Mouse (Mus musculus) heart, embryonic 15.5 days (tissue): ENCODE measurements at regions not wholly inside any gene's neighbourhood (a gene's known extent, or its start where the extent isn't known, plus 50 kb on each side); places are given as distances from the start of the nearest gene placed in this dataset.
A peak's percentile ranks its signal among the peaks of the same experiment; 100 is the strongest.

ENCODE experiments used
- ATAC-seq: fragments of 200-750 bp; cut with Nextera tagmentation; replicated peaks from 2 replicates; pipeline ENCODE4 v1.8.0; 2017; ENCODE audit warnings: low read depth, moderate TSS enrichment; ENCODE audit not compliant: insufficient number of reproducible peaks, insufficient read depth, low FRiP score
- H3K27ac ChIP-seq: fragments of 300-500 bp; sonication (generic); 2 replicates; pipeline ENCODE4 v1.5.1; 2015; ENCODE audit warnings: mild to moderate bottlenecking, inconsistent platforms
- H3K27me3 ChIP-seq: fragments of 300-500 bp; sonication (generic); 2 replicates; pipeline ENCODE4 v1.6.1; 2015; ENCODE audit warnings: inconsistent platforms
- H3K36me3 ChIP-seq: fragments of 300-500 bp; sonication (generic); 2 replicates; pipeline ENCODE4 v1.6.1; 2015; ENCODE audit warnings: mild to moderate bottlenecking, inconsistent platforms
- H3K4me1 ChIP-seq: fragments of 300-500 bp; sonication (generic); replicated peaks from 2 replicates; pipeline ENCODE4 v1.6.1; 2015; ENCODE audit warnings: inconsistent platforms
- H3K4me2 ChIP-seq: fragments of 300-500 bp; sonication (generic); 2 replicates; pipeline ENCODE4 v1.6.1; 2015; ENCODE audit warnings: inconsistent platforms, mild to moderate bottlenecking, moderate library complexity
- H3K4me3 ChIP-seq: fragments of 300-500 bp; sonication (generic); 2 replicates; pipeline ENCODE4 v1.5.1; 2015; ENCODE audit warnings: mild to moderate bottlenecking, inconsistent platforms
- H3K9ac ChIP-seq: fragments of 300-500 bp; sonication (generic); 2 replicates; pipeline ENCODE4 v1.6.1; 2015; ENCODE audit warnings: mild to moderate bottlenecking, inconsistent platforms
- H3K9me3 ChIP-seq: fragments of 300-500 bp; sonication (generic); replicated peaks from 2 replicates; pipeline ENCODE4 v1.6.1; 2016; ENCODE audit warnings: inconsistent platforms
- WGBS: fragments of 180-500 bp; shearing (Covaris S2); methylation state at CpG from one replicate; pipeline ENCODE4 v1.1.7; 2015; ENCODE audit warnings: mixed read lengths; 5-methylcytosine and 5-hydroxymethylcytosine counted together

GRCm38 (mm10) chr13:40652916-40653315, 85.3 kb downstream of the Tfap2a start:
- no peaks in the 10 kb centered on the region for H3K27me3 ChIP-seq
- no peak overlapping the region for H3K9ac ChIP-seq

DNA sequence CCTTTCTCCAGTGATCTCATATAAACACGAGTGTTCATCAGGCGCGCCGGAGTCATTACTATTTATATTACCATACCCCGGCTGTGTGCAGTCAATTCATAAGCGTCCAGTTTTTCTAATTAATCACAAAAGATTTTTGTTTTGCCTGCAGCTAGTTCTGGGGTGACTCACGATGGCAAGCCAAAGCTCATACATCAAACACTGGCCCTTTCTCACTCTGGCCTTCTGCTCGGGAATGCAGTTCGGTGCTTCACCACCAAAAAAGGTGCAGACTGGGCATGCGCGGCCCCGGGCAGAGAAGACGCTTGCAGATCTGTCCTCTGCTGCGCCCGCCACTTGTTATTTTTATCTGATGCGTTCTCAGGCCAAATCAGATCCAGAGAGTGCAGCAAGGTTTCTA, 87.1 kb downstream of the Tfap2a start:
- no peak overlapping the region; the same call in 1 of the 2 replicates for H3K9ac ChIP-seq
- 44% methylated on average over 16 of the region's 16 CpGs for WGBS
- H3K36me3 ChIP-seq: no peaks in the 10 kb centered on the region
- H3K27me3 ChIP-seq: no peaks in the 10 kb centered on the region
- H3K9me3 ChIP-seq: no peaks in the 10 kb centered on the region
- H3K4me3 ChIP-seq: 0 out of 2 replicates have a peak overlapping the region, but pooled peaks have one; percentile 17
- H3K4me2 ChIP-seq: peak overlapping the region; percentile 54
- H3K27ac ChIP-seq: no peak overlapping the region
- ATAC-seq: no peak; the same call in 1 of the 2 replicates
- 0 out of 2 replicates have a peak, but pooled peaks cover 4% of the 10 kb centered on the region for H3K4me1 ChIP-seq

More at GRCm38 (mm10) chr13:40652916-40653315, 85.3 kb downstream of the Tfap2a start:
- Histone ChIP-seq H3K4me2 (no peak overlapping the region), H3K4me3 (no peak overlapping the region), H3K27ac (no peak overlapping the region), H3K9me3 (no peaks in the 10 kb centered on the region), H3K36me3 (no peaks in the 10 kb centered on the region), H3K4me1 (0 out of 2 replicates have a peak, but pooled peaks cover 4% of the 10 kb centered on the region)
- WGBS: 75% methylated on average over 3 of the region's 3 CpGs
- ATAC-seq: no peak

DNA sequence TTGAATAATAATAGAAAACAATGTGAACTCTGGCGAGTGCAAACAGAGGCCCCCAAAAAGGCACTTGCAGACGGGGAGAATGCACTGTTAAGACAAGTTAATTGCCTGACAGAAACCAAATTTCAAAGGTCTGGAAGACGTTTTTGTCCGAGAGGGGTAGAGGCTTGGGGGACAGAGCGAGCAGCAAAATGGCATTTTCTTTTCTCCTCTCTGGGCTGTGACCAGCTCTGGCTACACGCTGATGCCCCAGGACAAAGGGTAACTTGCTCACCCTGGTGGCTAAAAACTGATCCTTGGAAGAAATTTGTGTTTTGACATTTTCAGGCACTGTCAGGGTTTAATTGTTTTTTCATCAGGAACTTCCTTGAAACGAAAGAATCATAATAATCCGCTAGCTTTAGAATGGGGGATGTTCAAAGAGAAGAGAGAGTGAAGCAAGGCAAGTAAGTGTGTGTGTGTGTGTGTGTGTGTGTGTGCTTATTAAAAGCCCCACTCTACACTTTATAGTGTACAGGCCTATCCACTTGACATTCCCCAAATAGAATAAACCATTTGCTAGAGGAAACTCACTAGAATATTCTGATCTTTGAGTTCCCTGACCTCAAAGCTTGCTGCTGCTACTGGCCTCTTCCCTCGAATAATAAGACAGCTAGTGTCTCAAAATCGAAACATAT, 88.0 kb downstream of the Tfap2a start:
- Histone ChIP-seq H3K4me3 (no peak overlapping the region), H3K27ac (no peak overlapping the region), H3K36me3 (no peaks in the 10 kb centered on the region), H3K27me3 (no peaks in the 10 kb centered on the region), H3K4me2 (no peak overlapping the region), H3K9me3 (no peaks in the 10 kb centered on the region), H3K9ac (no peak overlapping the region), H3K4me1 (0 out of 2 replicates have a peak, but pooled peaks cover 4% of the 10 kb centered on the region)
- 47% methylated on average over 10 of the region's 10 CpGs for WGBS
- no peak for ATAC-seq

GRCm38 (mm10) chr13:40649096-40650035, 88.8 kb downstream of the Tfap2a start:
- Histone ChIP-seq H3K9me3 (no peaks in the 10 kb centered on the region), H3K4me3 (no peak overlapping the region), H3K4me1 (0 out of 2 replicates have a peak, but pooled peaks cover 4% of the 10 kb centered on the region), H3K9ac (no peak overlapping the region), H3K36me3 (no peaks in the 10 kb centered on the region), H3K27me3 (no peaks in the 10 kb centered on the region), H3K27ac (no peak overlapping the region), H3K4me2 (no peak overlapping the region)
- WGBS: 50% methylated on average over 10 of the region's 10 CpGs
- no peak for ATAC-seq

- Histone ChIP-seq H3K4me1 (0 out of 2 replicates have a peak, but pooled peaks cover 2% of the 10 kb centered on the region), H3K9ac (no peak overlapping the region), H3K4me3 (no peak overlapping the region), H3K4me2 (no peak overlapping the region), H3K36me3 (no peaks in the 10 kb centered on the region), H3K27ac (no peak overlapping the region), H3K9me3 (no peaks in the 10 kb centered on the region), H3K27me3 (no peaks in the 10 kb centered on the region)
- no peak for ATAC-seq
- WGBS: 90% methylated on average over 10 of the region's 10 CpGs
Measured at GRCm38 (mm10) chr13:40646131-40646530, 92.0 kb downstream of the Tfap2a start.

DNA sequence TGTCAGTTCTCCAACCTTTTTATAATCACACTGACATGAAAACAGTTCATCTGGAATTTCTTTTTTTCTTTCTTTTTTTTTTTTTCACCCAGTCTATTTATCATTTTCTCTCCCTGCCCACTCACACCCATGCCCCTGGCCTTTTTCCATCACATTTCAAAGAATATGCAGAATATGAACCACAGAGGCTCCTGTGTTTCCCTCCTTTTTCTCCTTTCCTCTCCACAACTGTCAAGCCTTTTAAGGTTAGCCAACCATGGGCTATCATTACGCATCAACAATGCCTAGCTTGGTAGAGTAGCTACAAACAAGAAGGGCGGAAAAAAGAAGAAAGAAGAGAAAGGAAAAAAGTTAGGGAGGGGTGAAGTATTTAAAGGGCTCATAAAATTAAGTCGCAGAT, 92.5 kb downstream of the Tfap2a start:
- H3K4me2 ChIP-seq: no peak overlapping the region
- no peaks in the 10 kb centered on the region for H3K27me3 ChIP-seq
- H3K9ac ChIP-seq: no peak overlapping the region
- no peaks in the 10 kb centered on the region for H3K36me3 ChIP-seq
- no peak overlapping the region for H3K27ac ChIP-seq
- ATAC-seq: no peak
- no peaks in the 10 kb centered on the region for H3K9me3 ChIP-seq
- H3K4me1 ChIP-seq: no peaks in the 10 kb centered on the region
- H3K4me3 ChIP-seq: no peak overlapping the region
- WGBS: 85% methylated on average over 3 of the region's 3 CpGs

- no peaks in the 10 kb centered on the region for H3K36me3 ChIP-seq
- no peaks in the 10 kb centered on the region for H3K27me3 ChIP-seq
- WGBS: 57% methylated on average over 6 of the region's 6 CpGs
- ATAC-seq: no peak
- H3K27ac ChIP-seq: no peak overlapping the region
- H3K4me1 ChIP-seq: no peaks in the 10 kb centered on the region
- no peak overlapping the region for H3K9ac ChIP-seq
- H3K4me2 ChIP-seq: no peak overlapping the region
- H3K4me3 ChIP-seq: no peak overlapping the region
- H3K9me3 ChIP-seq: no peaks in the 10 kb centered on the region
Measured at GRCm38 (mm10) chr13:40642931-40643330, 95.2 kb downstream of the Tfap2a start.

GRCm38 (mm10) chr13:40637269-40637668, 100.9 kb downstream of the Tfap2a start:
- WGBS: 78% methylated on average over 6 of the region's 6 CpGs
- Histone ChIP-seq H3K9ac (no peak overlapping the region), H3K4me1 (no peaks in the 10 kb centered on the region), H3K9me3 (no peaks in the 10 kb centered on the region), H3K27ac (no peak overlapping the region), H3K27me3 (no peaks in the 10 kb centered on the region), H3K4me3 (no peak overlapping the region), H3K36me3 (no peaks in the 10 kb centered on the region), H3K4me2 (no peak overlapping the region)
- ATAC-seq: no peak

DNA sequence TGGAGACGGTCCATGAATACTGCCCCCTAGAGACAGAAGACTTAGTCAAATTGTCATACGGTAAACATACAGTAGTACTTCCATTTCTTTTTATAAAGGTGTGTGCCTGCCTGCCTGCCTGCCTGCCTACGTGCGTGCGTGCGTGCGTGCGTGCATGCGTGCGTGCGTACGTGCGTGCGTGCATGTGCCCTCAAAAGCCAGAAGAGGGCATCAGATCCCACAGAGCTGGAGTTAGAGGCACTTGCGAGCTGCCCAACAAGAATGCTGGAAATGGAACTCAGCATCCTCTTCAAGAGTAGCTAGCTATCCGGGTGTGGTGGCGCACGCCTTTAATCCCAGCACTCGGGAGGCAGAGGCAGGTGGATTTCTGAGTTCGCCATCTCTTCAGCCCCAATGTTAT, 120.3 kb downstream of the Tfap2a start:
- no peaks in the 10 kb centered on the region for H3K27me3 ChIP-seq
- no peak overlapping the region for H3K4me2 ChIP-seq
- no peaks in the 10 kb centered on the region for H3K9me3 ChIP-seq
- 96% methylated on average over 20 of the region's 20 CpGs for WGBS
- H3K36me3 ChIP-seq: no peaks in the 10 kb centered on the region
- H3K9ac ChIP-seq: no peak overlapping the region
- H3K27ac ChIP-seq: no peak overlapping the region
- no peak for ATAC-seq
- H3K4me3 ChIP-seq: no peak overlapping the region
- H3K4me1 ChIP-seq: no peaks in the 10 kb centered on the region

DNA sequence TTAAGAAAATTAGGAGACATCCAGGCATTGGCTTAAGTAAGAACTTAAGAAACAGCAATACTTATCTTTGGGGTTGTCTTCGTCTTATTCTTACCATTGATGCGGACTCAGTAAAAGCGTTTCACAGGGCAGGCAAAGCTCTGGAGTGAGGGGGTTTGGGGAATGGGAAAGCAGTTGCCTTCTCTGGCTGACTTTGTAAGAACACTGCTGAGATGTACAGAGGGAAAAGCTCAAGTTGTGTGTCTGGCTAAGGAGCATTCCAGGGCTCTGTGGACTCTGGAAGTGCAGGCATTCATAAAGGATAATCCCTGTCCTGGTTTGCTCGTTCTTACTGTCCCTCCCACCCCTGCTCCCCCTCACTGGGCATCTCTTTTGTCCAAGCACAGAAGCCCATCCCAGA, 129.7 kb downstream of the Tfap2a start:
- Histone ChIP-seq H3K4me1 (no peaks in the 10 kb centered on the region), H3K4me3 (no peak overlapping the region), H3K4me2 (no peak overlapping the region), H3K36me3 (no peaks in the 10 kb centered on the region), H3K27me3 (no peaks in the 10 kb centered on the region), H3K27ac (no peak overlapping the region), H3K9me3 (no peaks in the 10 kb centered on the region), H3K9ac (no peak overlapping the region)
- no peak for ATAC-seq
- WGBS: 63% methylated on average over 4 of the region's 4 CpGs

DNA sequence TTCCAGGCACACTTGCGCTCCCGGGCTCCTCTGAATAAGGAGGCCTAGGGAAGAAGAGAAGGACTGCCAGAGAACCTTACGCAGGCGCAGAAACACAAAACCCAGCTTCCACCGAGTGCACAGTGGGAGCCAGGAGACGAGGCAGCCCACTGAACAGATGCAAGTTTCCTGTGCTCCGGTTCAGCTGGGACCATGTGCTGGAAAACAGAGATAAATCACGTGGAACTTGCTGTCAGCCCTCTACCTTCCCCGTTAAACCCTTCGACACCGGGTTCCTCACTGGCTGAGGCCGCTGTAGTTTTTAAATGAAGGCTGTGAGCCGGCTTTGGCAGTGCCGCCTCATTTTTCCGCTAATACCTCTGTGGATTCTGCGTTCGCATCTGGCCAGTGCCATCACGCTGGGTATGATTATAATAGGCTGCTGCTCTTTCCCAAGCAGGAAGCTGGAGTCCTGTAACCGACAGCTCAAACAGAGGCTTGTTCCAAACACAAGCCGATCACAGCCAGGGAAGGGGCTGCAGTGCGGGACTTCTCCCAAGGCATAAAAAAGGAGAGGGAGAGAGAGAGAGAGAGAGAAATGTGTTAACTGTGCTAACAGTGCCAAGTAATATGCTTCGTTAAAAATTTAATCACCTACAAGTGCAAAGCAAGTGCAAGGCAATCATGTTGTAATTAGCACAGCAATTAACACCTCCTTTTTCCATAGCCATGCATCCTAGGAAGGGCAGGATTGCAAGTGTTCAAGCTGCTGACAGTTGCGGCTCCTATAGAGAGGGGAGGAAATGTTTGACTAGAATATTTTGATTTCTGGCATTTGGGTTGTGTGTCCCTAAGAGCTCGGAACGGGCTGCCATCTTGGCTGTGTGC, 131.5 kb downstream of the Tfap2a start:
- H3K4me2 ChIP-seq: peak overlapping the region; percentile 57
- peak overlapping the region; percentile 28 for H3K4me3 ChIP-seq
- no peaks in the 10 kb centered on the region for H3K27me3 ChIP-seq
- H3K9me3 ChIP-seq: no peaks in the 10 kb centered on the region
- H3K9ac ChIP-seq: 0 out of 2 replicates have a peak overlapping the region, but pooled peaks have one; percentile 21
- ATAC-seq: no peak
- no peak overlapping the region for H3K27ac ChIP-seq
- H3K4me1 ChIP-seq: no peaks in the 10 kb centered on the region
- H3K36me3 ChIP-seq: no peaks in the 10 kb centered on the region
- WGBS: 46% methylated on average over 25 of the region's 25 CpGs
